ENCODE assay signal across 9 mouse cellular contexts in genomic region chr10:127564301-127564700, GRCm38 (mm10). TPM values are rescaled to one million over a fixed set of nuclear protein-coding genes. Genes with fewer than 3 reads are reported as not detected.
DNase-seq lines count a peak whose midpoint lies in the region; ATAC-seq and TF ChIP-seq lines count a peak whose summit lies in the region.
"Had no signal": no experiment of that assay in that cellular context is flagged by ENCODE, and none has a peak within 500 bp of the region (broad histone marks: within the 10 kb centered on the region; RNA-seq: fewer than 3 reads in every experiment).

No protein-coding gene starts in this region.

- 0 out of 2 replicates have a peak overlapping the region, but pooled peaks have one; percentile 32 for H3K27ac ChIP-seq in midbrain, embryonic 14.5 days (replicated peaks; ENCODE audit: low read depth, low read length)
- no peak overlapping the region for H3K27ac ChIP-seq in midbrain, postnatal 0 days (ENCODE audit: low read depth, low read length)
- no peak overlapping the region for H3K27ac ChIP-seq in hindbrain, postnatal 0 days
- H3K27ac ChIP-seq in stomach, postnatal 0 days (replicated peaks): peak overlapping the region; percentile 70

- no peaks in the 10 kb centered on the region for H3K9me3 ChIP-seq in midbrain, embryonic 14.5 days (ENCODE audit: control insufficient read depth, low read length)
- H3K9me3 ChIP-seq in midbrain, postnatal 0 days (ENCODE audit: low read length): no peaks in the 10 kb centered on the region
- H3K9me3 ChIP-seq in hindbrain, postnatal 0 days (ENCODE audit: low read length): no peaks in the 10 kb centered on the region
- H3K9me3 ChIP-seq in stomach, postnatal 0 days (ENCODE audit: control insufficient read depth, low read length): no peaks in the 10 kb centered on the region

- H3K4me2 ChIP-seq in midbrain, embryonic 14.5 days (ENCODE audit: low read length): no peak overlapping the region
- no peak overlapping the region for H3K4me2 ChIP-seq in midbrain, postnatal 0 days (ENCODE audit: low read depth, low read length, poor library complexity, severe bottlenecking)
- H3K4me2 ChIP-seq in hindbrain, postnatal 0 days (ENCODE audit: low read depth, low read length): no peak overlapping the region
- no peak overlapping the region for H3K4me2 ChIP-seq in stomach, postnatal 0 days (replicated peaks; ENCODE audit: low read depth)

- ATAC-seq in midbrain, embryonic 14.5 days (ENCODE audit: low FRiP score, low TSS enrichment): no peak
- ATAC-seq in midbrain, postnatal 0 days (ENCODE audit: low FRiP score): no peak
- 0 out of 2 replicates have a peak, but pooled peaks have one; percentile 18 for ATAC-seq in hindbrain, postnatal 0 days
- ATAC-seq in stomach, postnatal 0 days (ENCODE audit: low FRiP score, low TSS enrichment): peak; percentile 74

- peak; percentile 59 for DNase-seq in adrenal gland, adult 2 months
- no peak for DNase-seq in adrenal gland, postnatal 10 days
- DNase-seq in midbrain, embryonic 14.5 days: no peak
- DNase-seq in midbrain, postnatal 0 days (ENCODE audit: low spot score): no peak
- no peak for DNase-seq in hindbrain, postnatal 0 days (ENCODE audit: low spot score)
- DNase-seq in stomach, postnatal 0 days (ENCODE audit: low spot score): peak; percentile 46
- no peak for DNase-seq in urinary bladder, adult 2 months (ENCODE audit: low spot score)
- DNase-seq in testis, postnatal 14 days (ENCODE audit: low spot score): no peak

- TF ChIP-seq CTCF in midbrain, postnatal 0 days (IDR thresholded peaks at IDR 0.05): no peak
- no peak for TF ChIP-seq CTCF in hindbrain, postnatal 0 days (IDR thresholded peaks at IDR 0.05; ENCODE audit: low read depth)
- TF ChIP-seq CTCF in stomach, postnatal 0 days (IDR thresholded peaks at IDR 0.05; ENCODE audit: low read depth): no peak

- no peaks in the 10 kb centered on the region for H3K27me3 ChIP-seq in midbrain, embryonic 14.5 days (ENCODE audit: control insufficient read depth, insufficient read depth, low read length)
- no peaks in the 10 kb centered on the region for H3K27me3 ChIP-seq in midbrain, postnatal 0 days (ENCODE audit: insufficient read depth, low read length)
- H3K27me3 ChIP-seq in hindbrain, postnatal 0 days (ENCODE audit: insufficient read depth, low read length): no peaks in the 10 kb centered on the region
- H3K27me3 ChIP-seq in stomach, postnatal 0 days (ENCODE audit: control insufficient read depth, insufficient read depth, low read length): no peaks in the 10 kb centered on the region

- no peaks in the 10 kb centered on the region for H3K4me1 ChIP-seq in midbrain, embryonic 14.5 days (ENCODE audit: control insufficient read depth, insufficient read depth, low read length)
- H3K4me1 ChIP-seq in midbrain, postnatal 0 days (ENCODE audit: insufficient read depth, low read length): no peaks in the 10 kb centered on the region
- H3K4me1 ChIP-seq in hindbrain, postnatal 0 days (ENCODE audit: insufficient read depth, low read length): no peaks in the 10 kb centered on the region
- H3K4me1 ChIP-seq in stomach, postnatal 0 days (replicated peaks; ENCODE audit: control insufficient read depth, insufficient read depth): no peaks in the 10 kb centered on the region; the same call in 1 of the 2 replicates

- H3K36me3 ChIP-seq in midbrain, embryonic 14.5 days (ENCODE audit: control insufficient read depth, insufficient read depth, low read length): peaks cover 89% of the 10 kb centered on the region
- H3K36me3 ChIP-seq in midbrain, postnatal 0 days (ENCODE audit: insufficient read depth, low read length): peaks cover 74% of the 10 kb centered on the region
- peaks cover 77% of the 10 kb centered on the region for H3K36me3 ChIP-seq in hindbrain, postnatal 0 days (ENCODE audit: insufficient read depth, low read length)
- H3K36me3 ChIP-seq in stomach, postnatal 0 days (ENCODE audit: control insufficient read depth, insufficient read depth, low read length): peaks cover 30% of the 10 kb centered on the region

- H3K4me3 ChIP-seq in midbrain, embryonic 14.5 days (replicated peaks; ENCODE audit: low read depth, low read length): no peak overlapping the region
- H3K4me3 ChIP-seq in midbrain, postnatal 0 days (ENCODE audit: low read depth, low read length): no peak overlapping the region
- no peak overlapping the region for H3K4me3 ChIP-seq in hindbrain, postnatal 0 days (ENCODE audit: low read length)
- H3K4me3 ChIP-seq in stomach, postnatal 0 days (ENCODE audit: low read depth, low read length): no peak overlapping the region

- WGBS in midbrain, embryonic 14.5 days: 59% methylated on average over 13 of the region's 13 CpGs
- 57% methylated on average over 13 of the region's 13 CpGs for WGBS in midbrain, postnatal 0 days
- 45% methylated on average over 13 of the region's 13 CpGs for WGBS in hindbrain, postnatal 0 days
- WGBS in stomach, postnatal 0 days: 22% methylated on average over 13 of the region's 13 CpGs

- H3K9ac ChIP-seq in midbrain, embryonic 14.5 days (replicated peaks; ENCODE audit: low read length): no peak overlapping the region
- no peak overlapping the region for H3K9ac ChIP-seq in midbrain, postnatal 0 days (replicated peaks; ENCODE audit: low read length, poor library complexity, severe bottlenecking)
- H3K9ac ChIP-seq in hindbrain, postnatal 0 days (replicated peaks; ENCODE audit: low read length): no peak overlapping the region
- no peak overlapping the region for H3K9ac ChIP-seq in stomach, postnatal 0 days (ENCODE audit: low read length)

- TF ChIP-seq EP300 in stomach, postnatal 0 days (optimal IDR thresholded peaks at IDR 0.05): no peak

RNA-seq across cellular contexts. Expression of gene Nxph4, which starts 29.9 kb away (rescaled TPM):
- 10 to 100 TPM in 1 of 2 experiments, 1 to 10 TPM in 1; 5.0 to 11.7 TPM for total RNA-seq in adrenal gland, adult 2 months (2021)
- polyA plus RNA-seq in adrenal gland, adult 2 months (2012; rRNA removed): 7.4 and 7.8 TPM in 2 replicates
- 1 to 10 TPM; 5.3 TPM for total RNA-seq in adrenal gland, postnatal 10 days (2021)
- 106 and 134 TPM in 2 replicates for polyA plus RNA-seq in midbrain, embryonic 14.5 days (2014; fragmentation: Nextera tagmentation; extraction: Ambion mirVana)
- 11.8 and 22.6 TPM in 2 replicates for total RNA-seq in midbrain, postnatal 0 days (2014; rRNA removed)
- 68.9 and 72.4 TPM in 2 replicates for polyA plus RNA-seq in midbrain, postnatal 0 days (2015; fragmentation: Nextera tagmentation; extraction: Ambion mirVana)
- total RNA-seq in hindbrain, postnatal 0 days (2014; rRNA removed): 26.0 and 33.5 TPM in 2 replicates
- polyA plus RNA-seq in hindbrain, postnatal 0 days (2015; fragmentation: Nextera tagmentation; extraction: Ambion mirVana): 134 and 146 TPM in 2 replicates
- polyA plus RNA-seq in stomach, postnatal 0 days (2015; fragmentation: Nextera tagmentation; extraction: Ambion mirVana): 2.7 and 4.0 TPM in 2 replicates
- 0.04 and 0.07 TPM in 2 replicates for polyA plus RNA-seq in urinary bladder, adult 2 months (2012; rRNA removed)
- total RNA-seq: neutrophil, adult 5-6 weeks had no signal

RNA-seq across cellular contexts. Expression of gene Shmt2, which starts 42.1 kb away (rescaled TPM):
- 10 to 100 TPM; 43.3 to 48.8 TPM for total RNA-seq in adrenal gland, adult 2 months (2021)
- 84.2 and 106 TPM in 2 replicates for polyA plus RNA-seq in adrenal gland, adult 2 months (2012; rRNA removed)
- 10 to 100 TPM; 56.1 to 57.7 TPM for total RNA-seq in adrenal gland, postnatal 10 days (2021)
- 48.9 and 50.7 TPM in 2 replicates for polyA plus RNA-seq in midbrain, embryonic 14.5 days (2014; fragmentation: Nextera tagmentation; extraction: Ambion mirVana)
- total RNA-seq in midbrain, postnatal 0 days (2014; rRNA removed): 39.8 and 48.0 TPM in 2 replicates
- 32.8 and 34.2 TPM in 2 replicates for polyA plus RNA-seq in midbrain, postnatal 0 days (2015; fragmentation: Nextera tagmentation; extraction: Ambion mirVana)
- 66.1 and 91.1 TPM in 2 replicates for total RNA-seq in hindbrain, postnatal 0 days (2014; rRNA removed)
- polyA plus RNA-seq in hindbrain, postnatal 0 days (2015; fragmentation: Nextera tagmentation; extraction: Ambion mirVana): 49.7 and 49.9 TPM in 2 replicates
- polyA plus RNA-seq in stomach, postnatal 0 days (2015; fragmentation: Nextera tagmentation; extraction: Ambion mirVana): 38.9 and 40.9 TPM in 2 replicates
- 58.7 and 63.9 TPM in 2 replicates for polyA plus RNA-seq in urinary bladder, adult 2 months (2012; rRNA removed)

RNA-seq across cellular contexts. Expression of gene Ndufa4l2, which starts 49.5 kb away (rescaled TPM):
- 10 to 100 TPM; 45.8 to 53.5 TPM for total RNA-seq in adrenal gland, adult 2 months (2021)
- 86.0 and 107 TPM in 2 replicates for polyA plus RNA-seq in adrenal gland, adult 2 months (2012; rRNA removed)
- 10 to 100 TPM; 49.3 to 56.4 TPM for total RNA-seq in adrenal gland, postnatal 10 days (2021)
- polyA plus RNA-seq in midbrain, embryonic 14.5 days (2014; fragmentation: Nextera tagmentation; extraction: Ambion mirVana): 14.2 and 18.6 TPM in 2 replicates
- total RNA-seq in midbrain, postnatal 0 days (2014; rRNA removed): 16.2 and 16.6 TPM in 2 replicates
- 18.7 and 19.9 TPM in 2 replicates for polyA plus RNA-seq in midbrain, postnatal 0 days (2015; fragmentation: Nextera tagmentation; extraction: Ambion mirVana)
- total RNA-seq in hindbrain, postnatal 0 days (2014; rRNA removed): 11.0 and 21.9 TPM in 2 replicates
- 16.7 and 17.4 TPM in 2 replicates for polyA plus RNA-seq in hindbrain, postnatal 0 days (2015; fragmentation: Nextera tagmentation; extraction: Ambion mirVana)
- 58.2 and 72.8 TPM in 2 replicates for polyA plus RNA-seq in stomach, postnatal 0 days (2015; fragmentation: Nextera tagmentation; extraction: Ambion mirVana)
- polyA plus RNA-seq in urinary bladder, adult 2 months (2012; rRNA removed): 21.2 and 32.1 TPM in 2 replicates
- total RNA-seq: neutrophil, adult 5-6 weeks had no signal

RNA-seq across cellular contexts. Expression of gene Lrp1, which starts 56.6 kb away (rescaled TPM):
- 100 to 1,000 TPM; 138 to 196 TPM for total RNA-seq in adrenal gland, adult 2 months (2021)
- 197 and 201 TPM in 2 replicates for polyA plus RNA-seq in adrenal gland, adult 2 months (2012; rRNA removed)
- 100 to 1,000 TPM; 170 to 208 TPM for total RNA-seq in adrenal gland, postnatal 10 days (2021)
- 110 and 131 TPM in 2 replicates for polyA plus RNA-seq in midbrain, embryonic 14.5 days (2014; fragmentation: Nextera tagmentation; extraction: Ambion mirVana)
- 297 and 319 TPM in 2 replicates for total RNA-seq in midbrain, postnatal 0 days (2014; rRNA removed)
- polyA plus RNA-seq in midbrain, postnatal 0 days (2015; fragmentation: Nextera tagmentation; extraction: Ambion mirVana): 79.8 and 84.4 TPM in 2 replicates
- total RNA-seq in hindbrain, postnatal 0 days (2014; rRNA removed): 245 TPM in 2 replicates
- 73.7 and 75.5 TPM in 2 replicates for polyA plus RNA-seq in hindbrain, postnatal 0 days (2015; fragmentation: Nextera tagmentation; extraction: Ambion mirVana)
- polyA plus RNA-seq in stomach, postnatal 0 days (2015; fragmentation: Nextera tagmentation; extraction: Ambion mirVana): 32.7 and 37.4 TPM in 2 replicates
- polyA plus RNA-seq in urinary bladder, adult 2 months (2012; rRNA removed): 242 and 366 TPM in 2 replicates

Comparison
In these comparisons a context has a peak if more than half of its experiments do, and no peak if none do; other contexts are left out.
1. DNase-seq: peak in adrenal gland, adult 2 months (single experiment) and stomach, postnatal 0 days (single experiment); none in adrenal gland, postnatal 10 days (single experiment), midbrain, embryonic 14.5 days (single experiment), midbrain, postnatal 0 days (single experiment), hindbrain, postnatal 0 days (single experiment), urinary bladder, adult 2 months (single experiment) and testis, postnatal 14 days (single experiment).
2. H3K27ac ChIP-seq: peak in midbrain, embryonic 14.5 days (single experiment) and stomach, postnatal 0 days (single experiment); none in midbrain, postnatal 0 days (single experiment) and hindbrain, postnatal 0 days (single experiment).
3. ATAC-seq: peak in hindbrain, postnatal 0 days (single experiment) and stomach, postnatal 0 days (single experiment); none in midbrain, embryonic 14.5 days (single experiment) and midbrain, postnatal 0 days (single experiment).